Mouse (Mus musculus): ENCODE results near the gene Banp.

GRCm38 (mm10) chr8:122064353-122064752, 114.8 kb downstream of the Banp start:
- TF ChIP-seq CTCF (IDR thresholded peaks at IDR 0.05) (no peak), POLR2A (IDR thresholded peaks at IDR 0.05; ENCODE audit: insufficient read depth, low read depth, low read length) (no peak), EP300 (IDR thresholded peaks at IDR 0.05; ENCODE audit: insufficient read depth, low read depth, low read length) (no peak)
